Mouse (Mus musculus) G1E (cell line): ENCODE measurements around the gene Mga.

Experiments used
- CTCF ChIP-seq: IDR thresholded peaks from 2 replicates; pipeline ENCODE4 v1.5.1; 2012; ENCODE audit warnings: low read depth, low read length, inconsistent platforms, mixed read lengths
- GATA1 ChIP-seq: IDR thresholded peaks from 2 replicates; pipeline ENCODE4 v1.6.1; 2012; ENCODE audit warnings: borderline replicate concordance, low read length, inconsistent platforms, mixed read lengths

GRCm38 (mm10) chr2:120000882-120001584, 104.0 kb downstream of the Mga start:
- TF ChIP-seq CTCF: no peak
- TF ChIP-seq GATA1: no peak
